Mouse (Mus musculus): ENCODE data around the gene Alg14. TPM values are rescaled to one million over a fixed set of nuclear protein-coding genes. Genes with fewer than 3 reads are reported as not detected.

Gene Alg14
- polyA plus RNA-seq, 1 experiment: 4.7 TPM

GRCm38 (mm10) chr3:121309429-121309828, 17.9 kb downstream of the Alg14 start:
- TF ChIP-seq POLR2A (IDR thresholded peaks at IDR 0.05; ENCODE audit: borderline replicate concordance, control insufficient read depth, low read depth, low read length) (no peak), CTCF (IDR thresholded peaks at IDR 0.05; ENCODE audit: control insufficient read depth, insufficient read depth, low read length) (no peak)
- H3K4me1 ChIP-seq (ENCODE audit: control insufficient read depth, insufficient read depth, low read length): no peaks in the 10 kb centered on the region
- H3K4me3 ChIP-seq (replicated peaks; ENCODE audit: control insufficient read depth, low read depth, low read length): no peak overlapping the region
- no peak overlapping the region for H3K27ac ChIP-seq (ENCODE audit: control insufficient read depth, insufficient read depth, low read depth, low read length, poor library complexity)
- WGBS: 63% methylated on average over 4 of the region's 4 CpGs

GRCm38 (mm10) chr3:121309896-121310714, 18.5 kb downstream of the Alg14 start:
- no peak overlapping the region for H3K27ac ChIP-seq (ENCODE audit: control insufficient read depth, insufficient read depth, low read depth, low read length, poor library complexity)
- no peak overlapping the region for H3K4me3 ChIP-seq (replicated peaks; ENCODE audit: control insufficient read depth, low read depth, low read length)
- 78% methylated on average over 16 of the region's 16 CpGs for WGBS
- TF ChIP-seq POLR2A (IDR thresholded peaks at IDR 0.05; ENCODE audit: borderline replicate concordance, control insufficient read depth, low read depth, low read length) (no peak), CTCF (IDR thresholded peaks at IDR 0.05; ENCODE audit: control insufficient read depth, insufficient read depth, low read length) (no peak)
- no peaks in the 10 kb centered on the region for H3K4me1 ChIP-seq (ENCODE audit: control insufficient read depth, insufficient read depth, low read length)

- 73% methylated on average over 6 of the region's 6 CpGs for WGBS
- H3K27ac ChIP-seq (ENCODE audit: control insufficient read depth, insufficient read depth, low read depth, low read length, poor library complexity): no peak overlapping the region
- TF ChIP-seq CTCF (IDR thresholded peaks at IDR 0.05; ENCODE audit: control insufficient read depth, insufficient read depth, low read length) (no peak), POLR2A (IDR thresholded peaks at IDR 0.05; ENCODE audit: borderline replicate concordance, control insufficient read depth, low read depth, low read length) (no peak)
- no peaks in the 10 kb centered on the region for H3K4me1 ChIP-seq (ENCODE audit: control insufficient read depth, insufficient read depth, low read length)
- no peak overlapping the region for H3K4me3 ChIP-seq (replicated peaks; ENCODE audit: control insufficient read depth, low read depth, low read length)
Measured at GRCm38 (mm10) chr3:121312426-121312825, 20.9 kb downstream of the Alg14 start.

- WGBS: 87% methylated on average over 9 of the region's 9 CpGs
- H3K4me1 ChIP-seq (ENCODE audit: control insufficient read depth, insufficient read depth, low read length): no peaks in the 10 kb centered on the region
- TF ChIP-seq POLR2A (IDR thresholded peaks at IDR 0.05; ENCODE audit: borderline replicate concordance, control insufficient read depth, low read depth, low read length): no peak
- TF ChIP-seq CTCF (IDR thresholded peaks at IDR 0.05; ENCODE audit: control insufficient read depth, insufficient read depth, low read length): no peak
- H3K4me3 ChIP-seq (replicated peaks; ENCODE audit: control insufficient read depth, low read depth, low read length): no peak overlapping the region
- no peak overlapping the region for H3K27ac ChIP-seq (ENCODE audit: control insufficient read depth, insufficient read depth, low read depth, low read length, poor library complexity)
Measured at GRCm38 (mm10) chr3:121312979-121313378, 21.4 kb downstream of the Alg14 start.

- Histone ChIP-seq H3K27ac (ENCODE audit: control insufficient read depth, insufficient read depth, low read depth, low read length, poor library complexity) (no peak overlapping the region), H3K4me3 (replicated peaks; ENCODE audit: control insufficient read depth, low read depth, low read length) (no peak overlapping the region), H3K4me1 (ENCODE audit: control insufficient read depth, insufficient read depth, low read length) (no peaks in the 10 kb centered on the region)
- no peak for TF ChIP-seq POLR2A (IDR thresholded peaks at IDR 0.05; ENCODE audit: borderline replicate concordance, control insufficient read depth, low read depth, low read length)
- TF ChIP-seq CTCF (IDR thresholded peaks at IDR 0.05; ENCODE audit: control insufficient read depth, insufficient read depth, low read length): no peak
- 55% methylated on average over 6 of the region's 6 CpGs for WGBS
Measured at GRCm38 (mm10) chr3:121314149-121314548, 22.6 kb downstream of the Alg14 start.

- TF ChIP-seq POLR2A (IDR thresholded peaks at IDR 0.05; ENCODE audit: borderline replicate concordance, control insufficient read depth, low read depth, low read length): no peak
- TF ChIP-seq CTCF (IDR thresholded peaks at IDR 0.05; ENCODE audit: control insufficient read depth, insufficient read depth, low read length): no peak
- H3K4me1 ChIP-seq (ENCODE audit: control insufficient read depth, insufficient read depth, low read length): no peaks in the 10 kb centered on the region
- 86% methylated on average over 7 of the region's 7 CpGs for WGBS
- H3K27ac ChIP-seq (ENCODE audit: control insufficient read depth, insufficient read depth, low read depth, low read length, poor library complexity): no peak overlapping the region
- H3K4me3 ChIP-seq (replicated peaks; ENCODE audit: control insufficient read depth, low read depth, low read length): no peak overlapping the region
Measured at GRCm38 (mm10) chr3:121315498-121315897, 23.9 kb downstream of the Alg14 start.

GRCm38 (mm10) chr3:121319906-121320305, 28.3 kb downstream of the Alg14 start:
- H3K4me1 ChIP-seq (ENCODE audit: control insufficient read depth, insufficient read depth, low read length): no peaks in the 10 kb centered on the region
- 93% methylated on average over 6 of the region's 6 CpGs for WGBS
- no peak for TF ChIP-seq CTCF (IDR thresholded peaks at IDR 0.05; ENCODE audit: control insufficient read depth, insufficient read depth, low read length)
- TF ChIP-seq POLR2A (IDR thresholded peaks at IDR 0.05; ENCODE audit: borderline replicate concordance, control insufficient read depth, low read depth, low read length): no peak
- no peak overlapping the region for H3K27ac ChIP-seq (ENCODE audit: control insufficient read depth, insufficient read depth, low read depth, low read length, poor library complexity)
- no peak overlapping the region for H3K4me3 ChIP-seq (replicated peaks; ENCODE audit: control insufficient read depth, low read depth, low read length)

- H3K27ac ChIP-seq (ENCODE audit: control insufficient read depth, insufficient read depth, low read depth, low read length, poor library complexity): no peak overlapping the region
- 79% methylated on average over 1 of the region's 1 CpGs for WGBS
- TF ChIP-seq CTCF (IDR thresholded peaks at IDR 0.05; ENCODE audit: control insufficient read depth, insufficient read depth, low read length) (no peak), POLR2A (IDR thresholded peaks at IDR 0.05; ENCODE audit: borderline replicate concordance, control insufficient read depth, low read depth, low read length) (no peak)
- no peak overlapping the region for H3K4me3 ChIP-seq (replicated peaks; ENCODE audit: control insufficient read depth, low read depth, low read length)
- no peaks in the 10 kb centered on the region for H3K4me1 ChIP-seq (ENCODE audit: control insufficient read depth, insufficient read depth, low read length)
Measured at GRCm38 (mm10) chr3:121320896-121321295, 29.3 kb downstream of the Alg14 start.
